Mouse (Mus musculus) cerebellum, postnatal 4 days (tissue): ENCODE results near the gene Gm49405.
"Not testable (repeated sequence)": the region's sequence is repeated elsewhere in the genome, so short reads cannot be mapped to it uniquely, and the experiment has no call there.

ENCODE experiments used
- DNase-seq, 2 experiments: peaks; one replicate each; pipeline ENCODE4 v3.0.0; 2022; ENCODE audit warnings: low spot score in 2 of 2, mixed read lengths in 1 of 2

The Gm49405 gene

DNA sequence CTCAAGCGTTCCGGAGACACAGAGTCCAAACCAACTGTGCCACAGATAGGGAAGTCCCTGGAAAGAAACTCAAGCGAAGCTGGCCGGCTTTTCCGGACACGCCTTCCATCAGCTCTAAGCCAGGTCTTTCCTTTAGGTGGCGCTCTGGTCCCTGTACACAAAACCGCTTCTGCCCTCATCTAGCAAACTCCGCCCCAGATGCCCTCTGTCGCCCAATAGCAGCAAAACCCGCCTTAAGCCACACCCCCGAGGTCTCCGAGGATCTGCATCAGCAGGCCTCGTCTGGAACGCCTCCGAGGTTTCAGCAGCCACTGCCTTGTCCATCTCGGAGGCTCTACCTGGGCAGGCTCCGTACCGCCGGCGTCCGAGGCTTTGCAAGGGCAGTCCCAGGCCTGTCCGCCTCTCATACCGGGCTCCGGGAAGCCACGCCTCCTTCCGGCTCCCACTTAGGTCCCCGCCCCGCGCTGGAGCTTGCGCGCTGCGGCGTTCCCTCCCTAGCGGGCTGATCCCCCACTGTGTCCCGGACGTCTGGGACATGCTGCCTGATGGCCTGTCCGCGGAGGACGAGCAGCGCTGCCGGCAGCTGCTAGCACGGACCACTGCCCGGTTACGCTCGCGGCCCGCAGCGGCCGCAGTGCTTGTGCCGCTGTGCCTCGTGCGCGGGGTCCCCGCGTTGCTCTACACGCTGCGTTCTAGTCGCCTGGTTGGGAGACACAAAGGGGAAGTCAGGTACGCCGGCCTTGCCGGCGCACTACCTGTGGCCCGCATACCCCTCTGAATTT lies at the start of gene Gm49405, which contains the start of gene Nudt8:
Gm49405 (plus strand) TSS at position 508 of the 782 bp plus-strand sequence.
Nudt8 (plus strand) TSS at position 462 of the 782 bp plus-strand sequence.
- peak; percentile 82 to 91 for DNase-seq

GRCm38 (mm10) chr19:3951461-3951860 lies 49.0 kb upstream of the Gm49405 start:
- DNase-seq: no peak

- DNase-seq: no peak
Observed at GRCm38 (mm10) chr19:3952099-3952498, 48.3 kb upstream of the Gm49405 start.

GRCm38 (mm10) chr19:3955033-3955432 lies 45.4 kb upstream of the Gm49405 start:
- DNase-seq: no peak

DNA sequence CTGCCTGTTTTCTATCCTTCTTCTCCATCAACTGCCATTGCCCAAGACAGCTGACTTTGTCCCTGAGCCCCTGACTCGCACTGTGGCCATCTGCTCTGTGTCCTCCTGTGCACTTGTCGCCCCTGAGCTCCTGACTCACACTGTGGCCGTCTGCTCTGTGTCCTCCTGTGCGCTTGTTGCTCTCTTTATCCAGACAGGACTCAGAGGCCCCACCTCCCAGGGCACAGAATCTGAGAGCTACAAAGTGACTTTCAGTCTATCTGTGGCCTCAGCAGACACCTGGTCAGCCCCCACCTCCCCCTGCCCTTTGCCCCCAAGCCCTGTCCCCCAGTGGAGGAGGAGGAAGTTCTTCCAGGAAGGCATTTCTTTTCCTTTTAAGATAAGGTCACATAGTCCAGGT lies 44.6 kb upstream of the Gm49405 start:
- DNase-seq: no peak

DNA sequence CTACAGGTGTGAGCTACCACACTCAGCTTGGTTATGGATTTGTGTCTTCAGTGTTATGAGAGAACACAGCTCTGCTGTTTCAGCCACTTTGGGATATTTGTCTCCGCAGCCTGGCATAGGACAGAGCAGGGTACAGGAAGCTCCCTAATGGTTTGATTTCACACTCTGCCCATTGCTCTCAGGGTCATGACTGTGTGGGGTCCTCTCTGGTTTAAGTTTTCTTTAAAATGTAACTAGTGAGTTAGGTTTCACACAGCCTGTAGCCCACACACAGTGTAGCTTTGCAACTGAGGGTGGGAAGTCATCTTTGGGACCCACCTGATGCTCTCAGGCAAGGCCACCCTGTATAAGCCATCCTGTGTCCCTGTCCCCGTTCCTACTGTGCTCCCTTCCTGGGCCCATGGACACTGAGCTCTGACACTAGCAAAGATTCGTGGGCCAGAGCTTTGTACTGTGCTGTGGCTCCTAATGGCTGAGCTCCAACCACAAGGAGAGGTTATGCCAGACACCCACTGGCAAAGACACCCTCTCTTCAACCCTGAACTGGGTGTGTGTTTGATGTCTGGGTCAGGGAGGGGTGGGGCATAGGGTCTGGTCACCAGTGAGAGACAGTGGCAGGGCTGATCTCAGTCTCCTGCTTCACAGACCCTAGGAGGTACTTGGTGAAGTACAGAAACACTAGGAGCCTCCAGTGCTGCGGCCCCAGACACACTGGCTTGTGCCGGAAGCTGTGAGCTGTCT lies 43.0 kb upstream of the Gm49405 start:
- DNase-seq: not testable (repeated sequence)

DNA sequence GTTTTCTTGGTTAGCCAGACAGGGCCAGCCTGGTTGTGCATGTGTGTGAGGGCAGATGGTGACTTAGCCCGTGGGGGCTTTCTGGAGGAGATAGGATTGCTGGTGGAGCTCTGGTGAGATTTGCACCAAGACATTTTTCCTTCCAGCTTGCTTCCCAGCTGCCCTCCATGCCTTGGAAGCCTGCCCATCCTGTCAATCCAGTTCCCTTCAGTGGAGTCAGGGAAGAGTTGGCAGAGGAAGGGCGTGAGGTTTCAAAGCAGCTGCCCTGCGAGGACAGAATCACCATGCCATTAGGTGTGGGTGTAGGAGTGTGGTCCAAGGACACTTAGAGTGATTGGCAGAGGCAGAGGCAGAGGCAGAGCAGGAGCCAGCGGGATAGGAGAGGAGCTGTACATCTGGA lies 42.0 kb upstream of the Gm49405 start, which contains the start of gene Aldh3b3:
Aldh3b3 (plus strand) TSS at position 176 of the 400 bp plus-strand sequence.
- DNase-seq: peak in 1 of 2 experiments; percentile 45

DNA sequence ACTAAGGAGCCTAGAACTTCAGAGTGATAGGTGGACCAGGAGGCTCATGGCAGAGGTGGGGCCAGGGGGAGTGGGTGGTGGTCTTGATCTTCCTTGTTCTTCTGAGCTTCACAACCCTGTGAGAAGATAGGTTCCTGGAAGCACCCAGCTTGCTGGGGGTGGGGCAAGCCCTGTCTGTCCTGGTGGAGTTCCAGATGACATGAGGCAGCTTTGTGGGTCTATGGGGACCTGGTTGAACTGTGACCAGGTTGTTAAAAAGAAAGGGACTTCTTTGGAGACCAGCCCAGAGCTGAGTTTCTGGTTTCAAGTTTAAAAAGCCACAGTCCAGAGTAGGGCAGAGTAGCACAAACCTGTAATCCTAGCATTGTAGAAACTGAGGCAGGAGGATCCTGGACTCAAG lies 41.4 kb upstream of the Gm49405 start:
- no peak for DNase-seq

DNA sequence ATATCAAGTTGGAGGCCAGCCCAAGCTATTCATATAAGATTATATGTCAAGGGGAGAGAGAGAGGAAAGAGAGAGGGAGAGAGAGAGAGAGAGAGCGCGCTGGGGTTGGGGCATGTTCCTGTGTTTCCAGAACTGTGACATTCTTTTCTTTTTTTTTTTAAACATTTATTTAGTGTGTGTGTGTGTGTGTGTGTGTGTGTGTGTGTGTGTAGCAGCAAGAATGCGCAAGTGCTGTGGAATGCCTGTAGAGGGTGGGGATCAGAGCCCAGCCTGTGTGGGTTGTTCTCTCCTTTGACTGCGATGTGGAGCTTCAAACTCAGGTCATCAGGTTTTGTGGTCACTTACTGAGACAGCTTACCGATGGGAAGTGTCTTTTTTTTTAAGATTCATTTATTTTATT lies 40.2 kb upstream of the Gm49405 start:
- no peak for DNase-seq

GRCm38 (mm10) chr19:3961805-3962204 lies 38.6 kb upstream of the Gm49405 start:
- not testable (repeated sequence) for DNase-seq

DNA sequence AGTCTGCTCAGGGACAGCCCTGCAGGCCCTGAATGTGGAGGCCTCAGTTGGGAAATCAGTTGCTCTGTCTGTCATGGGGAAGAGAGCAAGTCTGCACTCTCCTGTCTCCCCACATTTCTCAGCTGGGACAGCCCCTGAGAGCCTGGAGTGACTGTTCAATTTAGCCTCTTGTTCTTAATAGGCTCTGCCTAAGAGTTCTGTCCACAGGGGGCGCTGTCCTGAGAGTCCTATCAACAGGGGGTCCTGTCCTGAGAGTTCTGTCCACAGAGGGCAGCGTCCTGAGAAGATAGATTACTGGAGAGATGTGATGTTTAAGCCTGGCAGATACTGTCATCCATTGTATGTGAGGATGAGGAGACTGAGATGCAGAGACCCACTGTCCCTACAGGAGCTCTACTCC lies 38.0 kb upstream of the Gm49405 start:
- DNase-seq: no peak

- DNase-seq: no peak
Observed at GRCm38 (mm10) chr19:3964030-3964429, 36.4 kb upstream of the Gm49405 start.

GRCm38 (mm10) chr19:3966330-3967075 lies 33.9 kb upstream of the Gm49405 start:
- DNase-seq: no peak

- no peak for DNase-seq
Observed at GRCm38 (mm10) chr19:3967258-3967657, 33.2 kb upstream of the Gm49405 start.

GRCm38 (mm10) chr19:3972229-3972628 lies 28.2 kb upstream of the Gm49405 start, which contains the start of gene Aldh3b2:
Gene Aldh3b2, plus strand, starts transcription at chr19:3972328.
- DNase-seq: no peak

DNA sequence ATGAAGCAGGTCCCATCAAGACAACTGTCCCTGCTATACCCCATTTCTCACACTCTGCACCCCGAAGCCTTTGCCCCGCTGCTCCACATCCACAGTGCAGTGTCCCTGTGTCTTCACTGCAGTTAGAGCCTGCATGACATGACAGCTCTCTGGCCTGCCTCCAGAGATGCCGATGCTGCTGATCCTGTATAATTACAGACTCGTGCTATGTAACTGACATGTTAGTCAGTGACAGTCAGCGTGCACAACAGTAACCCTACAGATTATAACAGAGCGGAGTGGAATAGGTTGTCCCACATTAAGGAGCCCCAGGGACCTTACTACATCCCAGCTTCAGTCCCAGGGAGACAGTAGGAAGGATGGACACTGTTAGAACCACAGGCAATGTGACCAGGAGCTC lies 25.8 kb upstream of the Gm49405 start:
- not testable (repeated sequence) for DNase-seq

DNA sequence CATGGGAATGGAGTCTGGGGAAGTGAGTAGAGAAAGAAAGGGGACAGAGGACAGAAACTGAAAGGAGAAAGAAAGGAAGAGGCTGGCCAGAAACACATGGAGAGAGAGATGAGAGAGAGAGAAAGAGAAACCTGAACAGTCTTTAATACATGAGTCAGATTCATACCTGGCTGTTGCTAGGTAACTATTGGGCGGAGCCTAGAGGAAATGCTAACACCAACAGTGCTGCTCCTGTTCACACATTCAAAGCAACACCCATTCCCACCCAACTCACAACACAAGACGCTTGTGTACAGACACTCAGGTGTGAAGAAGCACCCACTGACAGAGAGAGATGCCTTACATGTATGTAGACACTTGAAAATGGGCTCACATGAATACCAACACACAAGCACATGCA lies 24.6 kb upstream of the Gm49405 start:
- no peak for DNase-seq

- peak in 1 of 2 experiments; percentile 75 for DNase-seq
Observed at GRCm38 (mm10) chr19:3980309-3980708, 20.1 kb upstream of the Gm49405 start.

- no peak for DNase-seq
Observed at GRCm38 (mm10) chr19:3980917-3981316, 19.5 kb upstream of the Gm49405 start.

DNA sequence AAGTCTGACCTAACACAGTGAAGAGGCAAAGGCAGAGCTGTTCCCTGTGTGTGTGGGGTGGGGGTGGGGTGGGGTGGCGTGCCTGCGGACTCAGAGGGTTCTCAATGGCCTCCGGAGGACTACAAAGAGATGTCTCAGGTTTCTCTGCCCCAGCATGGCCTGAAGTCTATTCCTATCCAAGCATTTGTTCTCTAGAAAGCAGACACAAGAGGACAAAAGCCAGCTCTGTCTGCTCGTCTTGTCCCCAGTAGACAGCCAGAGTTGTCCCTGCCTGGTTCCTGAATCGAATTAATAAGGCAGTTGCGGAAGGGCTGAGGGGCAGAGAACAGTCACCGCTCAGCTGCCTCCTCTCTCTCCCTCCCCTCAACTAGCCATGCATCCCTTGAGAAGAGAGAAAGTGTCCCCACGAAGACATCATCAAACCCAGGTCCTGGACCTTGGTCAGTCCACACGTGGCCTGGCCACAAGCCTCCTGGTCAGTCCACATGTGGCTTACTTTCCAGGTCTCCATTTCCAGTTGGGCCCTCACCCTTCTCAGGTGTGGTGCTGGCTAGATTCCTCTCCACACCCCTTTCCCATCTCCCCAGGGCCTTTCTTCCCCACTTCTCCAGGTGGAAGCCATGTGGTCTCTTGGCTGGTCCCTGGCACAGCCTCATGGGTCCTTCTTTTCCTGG lies 16.8 kb upstream of the Gm49405 start:
- DNase-seq: no peak

DNA sequence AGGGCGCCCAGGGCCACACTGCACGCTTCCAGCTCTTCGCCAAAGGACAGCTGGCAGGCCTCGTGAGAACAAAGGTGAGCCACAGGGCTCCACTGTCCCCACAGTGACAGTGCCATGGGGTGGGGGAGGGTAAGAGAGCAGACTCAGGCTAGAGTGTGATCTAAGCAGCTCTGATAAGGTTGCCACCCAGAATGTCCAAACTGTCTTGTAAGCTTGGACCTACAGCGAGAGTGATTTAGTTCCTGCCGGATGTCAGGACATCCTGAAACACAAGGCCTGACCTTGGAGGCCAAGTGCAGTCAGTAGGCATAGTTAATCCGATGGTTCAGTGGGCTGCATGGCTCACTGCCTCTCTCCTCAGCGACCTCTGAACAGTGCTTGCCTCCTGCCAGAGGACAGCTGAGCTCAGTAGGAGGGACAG lies 15.2 kb upstream of the Gm49405 start:
- DNase-seq: no peak
